Mouse (Mus musculus): ENCODE data around the gene Gm17409. TPM values are rescaled to one million over a fixed set of nuclear protein-coding genes. Genes with fewer than 3 reads are reported as not detected.

Gene Gm17409
- polyA plus RNA-seq, 1 experiment from 2014 or later = not detected

GRCm38 (mm10) chr2:58470290-58470689 lies 374 bp downstream of the Gm17409 start:
- no peak for TF ChIP-seq CTCF (IDR thresholded peaks at IDR 0.05; ENCODE audit: low read depth)
- Histone ChIP-seq H3K27ac (ENCODE audit: low read depth) (no peak overlapping the region), H3K4me1 (ENCODE audit: insufficient read depth) (no peaks in the 10 kb centered on the region), H3K4me3 (ENCODE audit: low read depth, low read length) (no peak overlapping the region), H3K9ac (no peak overlapping the region), H3K27me3 (ENCODE audit: insufficient read depth, low read length) (no peaks in the 10 kb centered on the region), H3K9me3 (ENCODE audit: low read depth, low read length) (no peaks in the 10 kb centered on the region), H3K36me3 (ENCODE audit: insufficient read depth) (peaks cover 49% of the 10 kb centered on the region), H3K4me2 (no peak overlapping the region)
- ATAC-seq (ENCODE audit: insufficient read depth) (no peak), DNase-seq (no peak)
- WGBS = 95% methylated on average over 7 of the region's 7 CpGs

- H3K9me3 ChIP-seq (ENCODE audit: low read depth, low read length) = no peaks in the 10 kb centered on the region
- WGBS = 88% methylated on average over 8 of the region's 8 CpGs
- no peaks in the 10 kb centered on the region for H3K4me1 ChIP-seq (ENCODE audit: insufficient read depth)
- H3K27me3 ChIP-seq (ENCODE audit: insufficient read depth, low read length) = no peaks in the 10 kb centered on the region
- ATAC-seq (ENCODE audit: insufficient read depth) (no peak), DNase-seq (no peak)
- H3K4me2 ChIP-seq = no peak overlapping the region
- peaks cover 12% of the 10 kb centered on the region for H3K36me3 ChIP-seq (ENCODE audit: insufficient read depth)
- H3K4me3 ChIP-seq (ENCODE audit: low read depth, low read length) = no peak overlapping the region
- no peak for TF ChIP-seq CTCF (IDR thresholded peaks at IDR 0.05; ENCODE audit: low read depth)
- no peak overlapping the region for H3K27ac ChIP-seq (ENCODE audit: low read depth)
- no peak overlapping the region for H3K9ac ChIP-seq
These were observed 5.7 kb downstream of the Gm17409 start for GRCm38 (mm10) chr2:58475578-58475977.

GRCm38 (mm10) chr2:58476956-58477715 lies 7.2 kb downstream of the Gm17409 start:
- peak; percentile 77 for TF ChIP-seq CTCF (IDR thresholded peaks at IDR 0.05; ENCODE audit: low read depth)
- Histone ChIP-seq H3K9me3 (ENCODE audit: low read depth, low read length) (no peaks in the 10 kb centered on the region), H3K4me3 (ENCODE audit: low read depth, low read length) (no peak overlapping the region), H3K4me1 (ENCODE audit: insufficient read depth) (no peaks in the 10 kb centered on the region), H3K27me3 (ENCODE audit: insufficient read depth, low read length) (no peaks in the 10 kb centered on the region), H3K27ac (ENCODE audit: low read depth) (no peak overlapping the region), H3K4me2 (no peak overlapping the region), H3K36me3 (ENCODE audit: insufficient read depth) (peaks cover 10% of the 10 kb centered on the region), H3K9ac (no peak overlapping the region)
- DNase-seq (peak; percentile 95), ATAC-seq (ENCODE audit: insufficient read depth) (no peak)
- 59% methylated on average over 12 of the region's 12 CpGs for WGBS

GRCm38 (mm10) chr2:58478144-58478543 lies 8.2 kb downstream of the Gm17409 start:
- DNase-seq (no peak), ATAC-seq (ENCODE audit: insufficient read depth) (no peak)
- H3K9ac ChIP-seq = no peak overlapping the region
- H3K4me1 ChIP-seq (ENCODE audit: insufficient read depth) = no peaks in the 10 kb centered on the region
- peaks cover 7% of the 10 kb centered on the region for H3K36me3 ChIP-seq (ENCODE audit: insufficient read depth)
- WGBS = 80% methylated on average over 4 of the region's 4 CpGs
- no peak overlapping the region for H3K27ac ChIP-seq (ENCODE audit: low read depth)
- no peak overlapping the region for H3K4me3 ChIP-seq (ENCODE audit: low read depth, low read length)
- no peak overlapping the region for H3K4me2 ChIP-seq
- no peaks in the 10 kb centered on the region for H3K9me3 ChIP-seq (ENCODE audit: low read depth, low read length)
- no peak for TF ChIP-seq CTCF (IDR thresholded peaks at IDR 0.05; ENCODE audit: low read depth)
- H3K27me3 ChIP-seq (ENCODE audit: insufficient read depth, low read length) = no peaks in the 10 kb centered on the region

GRCm38 (mm10) chr2:58479536-58479935 lies 9.6 kb downstream of the Gm17409 start:
- no peak overlapping the region for H3K4me2 ChIP-seq
- no peaks in the 10 kb centered on the region for H3K4me1 ChIP-seq (ENCODE audit: insufficient read depth)
- WGBS = 89% methylated on average over 10 of the region's 10 CpGs
- no peaks in the 10 kb centered on the region for H3K9me3 ChIP-seq (ENCODE audit: low read depth, low read length)
- TF ChIP-seq CTCF (IDR thresholded peaks at IDR 0.05; ENCODE audit: low read depth) = no peak
- no peak overlapping the region for H3K27ac ChIP-seq (ENCODE audit: low read depth)
- ATAC-seq (ENCODE audit: insufficient read depth) = no peak
- H3K4me3 ChIP-seq (ENCODE audit: low read depth, low read length) = no peak overlapping the region
- no peaks in the 10 kb centered on the region for H3K36me3 ChIP-seq (ENCODE audit: insufficient read depth)
- DNase-seq = no peak
- no peaks in the 10 kb centered on the region for H3K27me3 ChIP-seq (ENCODE audit: insufficient read depth, low read length)
- H3K9ac ChIP-seq = no peak overlapping the region

GRCm38 (mm10) chr2:58480764-58481163 lies 10.8 kb downstream of the Gm17409 start:
- no peak for TF ChIP-seq CTCF (IDR thresholded peaks at IDR 0.05; ENCODE audit: low read depth)
- 59% methylated on average over 6 of the region's 6 CpGs for WGBS
- H3K4me2 ChIP-seq = no peak overlapping the region
- no peak for DNase-seq
- H3K9ac ChIP-seq = no peak overlapping the region
- H3K27me3 ChIP-seq (ENCODE audit: insufficient read depth, low read length) = no peaks in the 10 kb centered on the region
- no peaks in the 10 kb centered on the region for H3K9me3 ChIP-seq (ENCODE audit: low read depth, low read length)
- no peak for ATAC-seq (ENCODE audit: insufficient read depth)
- H3K27ac ChIP-seq (ENCODE audit: low read depth) = no peak overlapping the region
- H3K36me3 ChIP-seq (ENCODE audit: insufficient read depth) = no peaks in the 10 kb centered on the region
- no peak overlapping the region for H3K4me3 ChIP-seq (ENCODE audit: low read depth, low read length)
- peaks cover 1% of the 10 kb centered on the region; the same call in 1 of the 2 replicates for H3K4me1 ChIP-seq (ENCODE audit: insufficient read depth)

GRCm38 (mm10) chr2:58481450-58482100 lies 11.7 kb downstream of the Gm17409 start:
- DNase-seq (no peak), ATAC-seq (ENCODE audit: insufficient read depth) (no peak)
- Histone ChIP-seq H3K9me3 (ENCODE audit: low read depth, low read length) (no peaks in the 10 kb centered on the region), H3K4me2 (no peak overlapping the region), H3K36me3 (ENCODE audit: insufficient read depth) (no peaks in the 10 kb centered on the region), H3K4me1 (ENCODE audit: insufficient read depth) (peaks cover 6% of the 10 kb centered on the region), H3K27ac (ENCODE audit: low read depth) (no peak overlapping the region), H3K9ac (no peak overlapping the region), H3K4me3 (ENCODE audit: low read depth, low read length) (no peak overlapping the region), H3K27me3 (ENCODE audit: insufficient read depth, low read length) (no peaks in the 10 kb centered on the region)
- no peak for TF ChIP-seq CTCF (IDR thresholded peaks at IDR 0.05; ENCODE audit: low read depth)
- WGBS = 54% methylated on average over 9 of the region's 9 CpGs
